ENCODE assay signal across 8 mouse cellular contexts in genomic region chr13:36734731-36735571, GRCm38 (mm10). TPM values are rescaled to one million over a fixed set of nuclear protein-coding genes. Genes with fewer than 3 reads are reported as not detected.
DNase-seq lines count a peak whose midpoint lies in the region; ATAC-seq and TF ChIP-seq lines count a peak whose summit lies in the region.

Gene Nrn1 (minus strand): TSS chr13:36735131.

- peak within 1 kb of the TSS; percentile 43 for H3K4me3 ChIP-seq in kidney, embryonic 14.5 days (ENCODE audit: low read length)
- H3K4me3 ChIP-seq in ES-E14 (ENCODE audit: insufficient read depth in 1 of 2, low read depth in 1 of 2, low read length in 2 of 2, poor library complexity in 1 of 2, severe bottlenecking in 1 of 2): peak within 1 kb of the TSS; percentile 59 to 74
- peak within 1 kb of the TSS; percentile 46 for H3K4me3 ChIP-seq in hindbrain, embryonic 15.5 days
- peak within 1 kb of the TSS; percentile 47 for H3K4me3 ChIP-seq in limb, embryonic 15.5 days

- in situ Hi-C loops in ES-E14 (cut with MboI; ENCODE audit: low sequenced_read_pairs in 2 of 2, unreplicated experiment in 2 of 2): no loop called here

- peak within 1 kb of the TSS; percentile 73 for H3K4me2 ChIP-seq in kidney, embryonic 14.5 days (replicated peaks; ENCODE audit: low read depth, low read length)
- peak within 1 kb of the TSS; percentile 72 for H3K4me2 ChIP-seq in hindbrain, embryonic 15.5 days
- H3K4me2 ChIP-seq in limb, embryonic 15.5 days: peak within 1 kb of the TSS; percentile 87

- H3K4me1 ChIP-seq in kidney, embryonic 14.5 days (ENCODE audit: control insufficient read depth, insufficient read depth, low read length): no peaks in the 10 kb centered on the region; the same call in 1 of the 2 replicates
- H3K4me1 ChIP-seq in ES-E14 (ENCODE audit: control insufficient read depth in 2 of 2, insufficient read depth in 2 of 2, low read length in 2 of 2, poor library complexity in 1 of 2): peaks cover 0 to 1% of the 10 kb centered on the region in 2 experiments; a peak in 1 of 4 replicates
- peaks cover 21% of the 10 kb centered on the region for H3K4me1 ChIP-seq in hindbrain, embryonic 15.5 days (replicated peaks)
- H3K4me1 ChIP-seq in limb, embryonic 15.5 days: peaks cover 38% of the 10 kb centered on the region

- DNase-seq in kidney, postnatal 25 days: no peak
- no peak for DNase-seq in ES-E14 (ENCODE audit: low read depth, low spot score)
- DNase-seq in embryo, embryonic 9.5 days (ENCODE audit: extremely low spot score): peak; percentile 49
- DNase-seq in right cerebral cortex, postnatal 10 days (ENCODE audit: low spot score in 2 of 2): peak; percentile 62 to 65

- H3K36me3 ChIP-seq in kidney, embryonic 14.5 days (ENCODE audit: control insufficient read depth, insufficient read depth, low read length): no peaks in the 10 kb centered on the region
- no peaks in the 10 kb centered on the region for H3K36me3 ChIP-seq in ES-E14 (ENCODE audit: control insufficient read depth, insufficient read depth, low read length, poor library complexity, severe bottlenecking)
- H3K36me3 ChIP-seq in hindbrain, embryonic 15.5 days: no peaks in the 10 kb centered on the region
- no peaks in the 10 kb centered on the region for H3K36me3 ChIP-seq in limb, embryonic 15.5 days

- peaks cover 58% of the 10 kb centered on the region for H3K27me3 ChIP-seq in kidney, embryonic 14.5 days (ENCODE audit: control insufficient read depth, insufficient read depth, low read length)
- peaks cover 25% of the 10 kb centered on the region for H3K27me3 ChIP-seq in hindbrain, embryonic 15.5 days
- H3K27me3 ChIP-seq in limb, embryonic 15.5 days: peaks cover 45% of the 10 kb centered on the region

- no peak within 1 kb of the TSS for H3K27ac ChIP-seq in kidney, embryonic 14.5 days (ENCODE audit: low read depth, low read length)
- H3K27ac ChIP-seq in ES-E14 (ENCODE audit: insufficient read depth, low read depth, low read length, poor library complexity, severe bottlenecking): no peak within 1 kb of the TSS
- H3K27ac ChIP-seq in hindbrain, embryonic 15.5 days (replicated peaks): peak within 1 kb of the TSS; percentile 95
- H3K27ac ChIP-seq in limb, embryonic 15.5 days: peak within 1 kb of the TSS; percentile 84

- no peak within 1 kb of the TSS for H3K9ac ChIP-seq in kidney, embryonic 14.5 days (ENCODE audit: low read depth, low read length)
- no peak within 1 kb of the TSS for H3K9ac ChIP-seq in ES-E14 (ENCODE audit: insufficient read depth, low read depth, low read length, poor library complexity, severe bottlenecking)
- peak within 1 kb of the TSS; percentile 64 for H3K9ac ChIP-seq in hindbrain, embryonic 15.5 days
- peak within 1 kb of the TSS; percentile 42 for H3K9ac ChIP-seq in limb, embryonic 15.5 days

- ATAC-seq in kidney, embryonic 14.5 days (ENCODE audit: low FRiP score, low TSS enrichment): no peak
- ATAC-seq in hindbrain, embryonic 15.5 days (ENCODE audit: low FRiP score, low read depth): peak; percentile 37
- ATAC-seq in limb, embryonic 15.5 days (ENCODE audit: insufficient number of reproducible peaks, low FRiP score, low TSS enrichment, low read depth): no peak
- no peak for ATAC-seq in megakaryocyte-erythroid progenitor cell, adult 5-6 weeks (replicated peaks; ENCODE audit: low FRiP score, low TSS enrichment, poor library complexity, severe bottlenecking)

- 1% methylated on average over 50 of the region's 50 CpGs for WGBS in kidney, embryonic 14.5 days
- under 1% methylated on average over 50 of the region's 50 CpGs for WGBS in hindbrain, embryonic 15.5 days
- WGBS in limb, embryonic 15.5 days: 1% methylated on average over 50 of the region's 50 CpGs

- no peaks in the 10 kb centered on the region for H3K9me3 ChIP-seq in kidney, embryonic 14.5 days (ENCODE audit: control insufficient read depth, low read length)
- no peaks in the 10 kb centered on the region for H3K9me3 ChIP-seq in ES-E14 (ENCODE audit: control insufficient read depth, insufficient read depth, low read depth, low read length)
- no peaks in the 10 kb centered on the region for H3K9me3 ChIP-seq in hindbrain, embryonic 15.5 days
- H3K9me3 ChIP-seq in limb, embryonic 15.5 days: no peaks in the 10 kb centered on the region

TF ChIP-seq in ES-E14, 5 proteins besides CTCF, POLR2A, EP300 and RAD21:
- TF ChIP-seq CHD2 (IDR thresholded peaks at IDR 0.05; ENCODE audit: low read depth, low read length) (no peak), MAFK (IDR thresholded peaks at IDR 0.05; ENCODE audit: insufficient read depth, low read depth, low read length) (no peak), ZNF384 (IDR thresholded peaks at IDR 0.05; ENCODE audit: low read depth, low read length) (no peak), HCFC1 (IDR thresholded peaks at IDR 0.05; ENCODE audit: borderline replicate concordance, insufficient read depth, low read length) (no peak), ZC3H11A (IDR thresholded peaks at IDR 0.05; ENCODE audit: borderline replicate concordance, low read depth, low read length) (no peak)

RNA-seq across cellular contexts. Expression of gene Nrn1, which starts in this region (rescaled TPM):
- not detected in 2 replicates for polyA plus RNA-seq in kidney, embryonic 14.5 days (2014; fragmentation: Nextera tagmentation; extraction: Ambion mirVana)
- total RNA-seq in ES-E14 (2012; rRNA removed): 0.27 TPM in 1 of 2 replicates, not detected in the other
- polyA plus RNA-seq in hindbrain, embryonic 15.5 days (2015; fragmentation: Nextera tagmentation; extraction: Ambion mirVana): 76.0 and 78.5 TPM in 2 replicates
- 24.0 and 24.9 TPM in 2 replicates for polyA plus RNA-seq in limb, embryonic 15.5 days (2015; fragmentation: Nextera tagmentation; extraction: Ambion mirVana)
- total RNA-seq in megakaryocyte-erythroid progenitor cell, adult 5-6 weeks (2014; fragmentation: Nextera tagmentation): not detected in 2 replicates
- not detected in 2 replicates for total RNA-seq in megakaryocyte-erythroid progenitor cell, adult 5-6 weeks (2017)

Comparison
In these comparisons a context has a peak if more than half of its experiments do, and no peak if none do; other contexts are left out.
1. RNA of gene Nrn1 (polyA plus RNA-seq): 76.0 to 78.5 TPM in hindbrain, embryonic 15.5 days and 24.0 to 24.9 TPM in limb, embryonic 15.5 days; not detected in kidney, embryonic 14.5 days; every median in the first group is over 10 times any median in the second.
2. H3K27ac ChIP-seq: peak in hindbrain, embryonic 15.5 days (single experiment) and limb, embryonic 15.5 days (single experiment); none in kidney, embryonic 14.5 days (single experiment) and ES-E14 (single experiment).
3. H3K9ac ChIP-seq: peak in hindbrain, embryonic 15.5 days (single experiment) and limb, embryonic 15.5 days (single experiment); none in kidney, embryonic 14.5 days (single experiment) and ES-E14 (single experiment).
4. DNase-seq: peak in embryo, embryonic 9.5 days (single experiment) and right cerebral cortex, postnatal 10 days (2 of 2); none in kidney, postnatal 25 days (0 of 2) and ES-E14 (single experiment).
5. Peak in every context shown above with its lines, with median percentiles within 50 percentile points of each other: H3K4me2 ChIP-seq and H3K4me3 ChIP-seq.